Mouse (Mus musculus) left cerebral cortex, adult 8-10 months (tissue): ENCODE data around the gene Tnfsf13. TPM values are rescaled to one million over a fixed set of nuclear protein-coding genes. Genes with fewer than 3 reads are reported as not detected.
"Not testable (repeated sequence)": the region's sequence is repeated elsewhere in the genome, so short reads cannot be mapped to it uniquely, and the experiment has no call there.

Experiments
- DNase-seq, 2 experiments: peaks; one replicate each; pipeline ENCODE4 v3.0.0; 2022; ENCODE audit warnings: low spot score in 2 of 2
- total RNA-seq, 4 experiments: library from RNA; stranded (reverse); gene quantifications; 2 replicates each; pipeline ENCODE4 v1.2.4; 2022

Gene Tnfsf13
- total RNA-seq: 1 to 10 TPM; 2.5 to 4.2 (median 3.2) TPM

- no peak for DNase-seq
These were observed at the start of gene Tnfsf13 for GRCm38 (mm10) chr11:69685526-69686148. TSS of gene Tnfsf13 (minus strand) at chr11:69685784.

GRCm38 (mm10) chr11:69731408-69731807 is 45.8 kb upstream of the Tnfsf13 start:
- DNase-seq: not testable (repeated sequence)

- DNase-seq: no peak
These were observed 43.5 kb upstream of the Tnfsf13 start for GRCm38 (mm10) chr11:69729063-69729462.

GRCm38 (mm10) chr11:69725951-69726350 is 40.4 kb upstream of the Tnfsf13 start:
- no peak for DNase-seq

- no peak for DNase-seq
These were observed 37.5 kb upstream of the Tnfsf13 start for GRCm38 (mm10) chr11:69723074-69723473.

- no peak for DNase-seq
These were observed 35.3 kb upstream of the Tnfsf13 start for GRCm38 (mm10) chr11:69720852-69721251.

- DNase-seq: no peak
These were observed 33.8 kb upstream of the Tnfsf13 start for GRCm38 (mm10) chr11:69719423-69719822.

- DNase-seq: no peak
These were observed 33.1 kb upstream of the Tnfsf13 start for GRCm38 (mm10) chr11:69718661-69719060.

GRCm38 (mm10) chr11:69716953-69717352 is 31.4 kb upstream of the Tnfsf13 start:
- DNase-seq: no peak

GRCm38 (mm10) chr11:69715929-69716328 is 30.3 kb upstream of the Tnfsf13 start:
- peak in 1 of 2 experiments; percentile 38 for DNase-seq

- no peak for DNase-seq
These were observed 29.9 kb upstream of the Tnfsf13 start for GRCm38 (mm10) chr11:69715482-69715881.

GRCm38 (mm10) chr11:69714636-69715329 is 29.2 kb upstream of the Tnfsf13 start:
- no peak for DNase-seq

- DNase-seq: no peak
These were observed 27.5 kb upstream of the Tnfsf13 start for GRCm38 (mm10) chr11:69712954-69713672.

GRCm38 (mm10) chr11:69711082-69711481 is 25.5 kb upstream of the Tnfsf13 start:
- no peak for DNase-seq

GRCm38 (mm10) chr11:69710470-69710869 is 24.9 kb upstream of the Tnfsf13 start:
- no peak for DNase-seq

GRCm38 (mm10) chr11:69709554-69710446 is 24.2 kb upstream of the Tnfsf13 start:
- no peak for DNase-seq

- no peak for DNase-seq
These were observed 23.2 kb upstream of the Tnfsf13 start for GRCm38 (mm10) chr11:69708614-69709265.

- DNase-seq: no peak
These were observed 22.3 kb upstream of the Tnfsf13 start for GRCm38 (mm10) chr11:69707873-69708381.

- no peak for DNase-seq
These were observed 21.9 kb upstream of the Tnfsf13 start for GRCm38 (mm10) chr11:69707480-69707847.

- peak in 1 of 2 experiments; percentile 51 for DNase-seq
These were observed 21.3 kb upstream of the Tnfsf13 start for GRCm38 (mm10) chr11:69706775-69707479.
